Comparison of ENCODE assay signal across 15 mouse cellular contexts in the genomic region with DNA sequence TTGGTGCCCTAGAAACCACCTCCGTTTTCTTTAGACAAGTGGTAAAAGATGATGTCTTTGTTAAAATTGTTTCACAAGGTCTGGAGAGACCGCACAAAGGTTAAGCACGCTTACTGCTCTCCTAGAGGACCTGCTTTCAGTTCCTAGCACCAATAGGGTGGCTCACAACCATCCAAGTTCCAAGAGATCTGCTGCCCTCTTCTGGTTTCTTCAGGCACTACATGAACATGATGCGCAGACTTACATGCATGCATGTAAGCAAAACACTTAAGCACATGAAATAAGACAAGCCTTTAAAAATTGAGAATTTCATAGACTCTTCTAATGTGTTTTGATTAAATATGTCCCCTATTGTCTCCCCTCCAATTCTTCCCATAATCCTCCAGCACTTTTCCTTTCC. TPM values are rescaled to one million over a fixed set of nuclear protein-coding genes. Genes with fewer than 3 reads are reported as not detected.
DNase-seq lines count a peak whose midpoint lies in the region; ATAC-seq and TF ChIP-seq lines count a peak whose summit lies in the region.
"Had no signal": no experiment of that assay in that cellular context is flagged by ENCODE, and none has a peak within 500 bp of the region (broad histone marks: within the 10 kb centered on the region; RNA-seq: fewer than 3 reads in every experiment).

No protein-coding gene starts in this region.

- no peaks in the 10 kb centered on the region for H3K9me3 ChIP-seq in liver, embryonic 14.5 days (ENCODE audit: control insufficient read depth, low read length)
- H3K9me3 ChIP-seq in liver, embryonic 11.5 days (ENCODE audit: control insufficient read depth, low read length): peaks cover 6% of the 10 kb centered on the region; the same call in 1 of the 2 replicates
- no peaks in the 10 kb centered on the region for H3K9me3 ChIP-seq in ES-E14 (ENCODE audit: control insufficient read depth, insufficient read depth, low read depth, low read length)

- H3K9ac ChIP-seq in liver, embryonic 14.5 days (replicated peaks): no peak overlapping the region
- H3K9ac ChIP-seq in liver, embryonic 11.5 days (ENCODE audit: low read depth, low read length): no peak overlapping the region
- no peak overlapping the region for H3K9ac ChIP-seq in ES-E14 (ENCODE audit: insufficient read depth, low read depth, low read length, poor library complexity, severe bottlenecking)
- H3K9ac ChIP-seq: forebrain, embryonic 13.5 days; limb, embryonic 12.5 days had no signal

- H3K27me3 ChIP-seq in liver, embryonic 14.5 days (ENCODE audit: control insufficient read depth, insufficient read depth, low read length): peaks cover 34% of the 10 kb centered on the region
- H3K27me3 ChIP-seq in liver, embryonic 11.5 days (replicated peaks; ENCODE audit: control insufficient read depth, insufficient read depth, low read length): peaks cover 39% of the 10 kb centered on the region

- H3K36me3 ChIP-seq in liver, embryonic 14.5 days (replicated peaks; ENCODE audit: control insufficient read depth, insufficient read depth, low read depth): no peaks in the 10 kb centered on the region
- H3K36me3 ChIP-seq in liver, embryonic 11.5 days (ENCODE audit: control insufficient read depth, insufficient read depth, low read length): no peaks in the 10 kb centered on the region
- H3K36me3 ChIP-seq in ES-E14 (ENCODE audit: control insufficient read depth, insufficient read depth, low read length, poor library complexity, severe bottlenecking): no peaks in the 10 kb centered on the region
- H3K36me3 ChIP-seq: limb, embryonic 12.5 days had no signal

- WGBS in liver, embryonic 14.5 days (ENCODE audit: insufficient replicate concordance): 70% methylated on average over 4 of the region's 4 CpGs
- WGBS in liver, embryonic 11.5 days: 80% methylated on average over 4 of the region's 4 CpGs

- H3K27ac ChIP-seq in liver, embryonic 14.5 days: no peak overlapping the region
- no peak overlapping the region for H3K27ac ChIP-seq in liver, embryonic 11.5 days (ENCODE audit: low read depth, low read length)
- no peak overlapping the region for H3K27ac ChIP-seq in ES-E14 (ENCODE audit: insufficient read depth, low read depth, low read length, poor library complexity, severe bottlenecking)
- H3K27ac ChIP-seq: forebrain, embryonic 13.5 days; limb, embryonic 12.5 days; macrophage had no signal

- TF ChIP-seq CTCF in liver, embryonic 14.5 days (IDR thresholded peaks at IDR 0.05; ENCODE audit: low read depth): peak; percentile 61

- TF ChIP-seq EP300 in liver, embryonic 14.5 days (IDR thresholded peaks at IDR 0.05; ENCODE audit: low read depth): no peak

- DNase-seq in liver, embryonic 14.5 days (ENCODE audit: low read depth in 3 of 3, low spot score in 3 of 3): no peak
- no peak for DNase-seq in liver, embryonic 11.5 days (ENCODE audit: low spot score)
- peak; percentile 39 for DNase-seq in CD4-positive helper T cell, adult 2 months (ENCODE audit: low read depth, low spot score)
- DNase-seq in ES-E14 (ENCODE audit: low read depth, low spot score): peak; percentile 60
- no peak for DNase-seq in right cerebral cortex, adult 18-20 months
- DNase-seq in ovary, postnatal 10 days (ENCODE audit: low spot score): no peak
- DNase-seq: cerebellum, adult 11 months; gastrocnemius, postnatal 25 days; kidney, postnatal 36 days had no signal

- in situ Hi-C loops in ES-E14 (cut with MboI; ENCODE audit: low sequenced_read_pairs in 2 of 2, unreplicated experiment in 2 of 2): loop anchor here in 1 of 2 experiments (25.0 kb wide), 1 partner anchor 737 kb away; no protein-coding TSS in a partner anchor

- H3K4me1 ChIP-seq in liver, embryonic 14.5 days (replicated peaks; ENCODE audit: control insufficient read depth in 2 of 2, insufficient read depth in 2 of 2, low read length in 1 of 2): no peaks in the 10 kb centered on the region
- H3K4me1 ChIP-seq in liver, embryonic 11.5 days (replicated peaks; ENCODE audit: control insufficient read depth, insufficient read depth, low read length): no peaks in the 10 kb centered on the region
- H3K4me1 ChIP-seq in ES-E14 (ENCODE audit: control insufficient read depth in 2 of 2, insufficient read depth in 2 of 2, low read length in 2 of 2, poor library complexity in 1 of 2): no peaks in the 10 kb centered on the region

- ATAC-seq in liver, embryonic 14.5 days (ENCODE audit: insufficient read depth): no peak
- no peak for ATAC-seq in liver, embryonic 11.5 days (replicated peaks; ENCODE audit: low FRiP score)
- peak; percentile 76 for ATAC-seq in erythroid progenitor cell, adult 5-6 weeks (replicated peaks; ENCODE audit: low FRiP score, poor library complexity, severe bottlenecking)
- ATAC-seq: forebrain, embryonic 13.5 days; inflammation-experienced regulatory T-cells, adult 6 months had no signal

- no peak overlapping the region for H3K4me2 ChIP-seq in liver, embryonic 14.5 days (ENCODE audit: low read depth)
- H3K4me2 ChIP-seq in liver, embryonic 11.5 days: no peak overlapping the region
- H3K4me2 ChIP-seq: forebrain, embryonic 13.5 days; limb, embryonic 12.5 days had no signal

- no peak overlapping the region for H3K4me3 ChIP-seq in liver, embryonic 14.5 days (ENCODE audit: insufficient read depth in 1 of 2, low read depth in 2 of 2, low read length in 2 of 2)
- H3K4me3 ChIP-seq in liver, embryonic 11.5 days (ENCODE audit: low read depth, low read length): no peak overlapping the region
- no peak overlapping the region for H3K4me3 ChIP-seq in ES-E14 (ENCODE audit: insufficient read depth in 1 of 2, low read depth in 1 of 2, low read length in 2 of 2, poor library complexity in 1 of 2, severe bottlenecking in 1 of 2)
- H3K4me3 ChIP-seq: forebrain, embryonic 13.5 days; limb, embryonic 12.5 days had no signal

TF ChIP-seq in ES-E14, 5 proteins besides CTCF, POLR2A, EP300 and RAD21:
- no peak for TF ChIP-seq HCFC1 (IDR thresholded peaks at IDR 0.05; ENCODE audit: borderline replicate concordance, insufficient read depth, low read length)
- 0 out of 2 replicates have a peak, but pooled peaks have one; percentile 20 for TF ChIP-seq ZC3H11A (IDR thresholded peaks at IDR 0.05; ENCODE audit: borderline replicate concordance, low read depth, low read length)
- no peak for TF ChIP-seq MAFK (IDR thresholded peaks at IDR 0.05; ENCODE audit: insufficient read depth, low read depth, low read length)
- no peak for TF ChIP-seq CHD2 (IDR thresholded peaks at IDR 0.05; ENCODE audit: low read depth, low read length)
TF ChIP-seq in ES-E14: peak in this region for 1.

RNA-seq across cellular contexts. Expression of a gene that starts 2.0 kb away (rescaled TPM):
- 6.3 and 9.6 TPM in 2 replicates for polyA plus RNA-seq in liver, embryonic 14.5 days (2012; rRNA removed)
- 24.1 and 25.7 TPM in 2 replicates for polyA plus RNA-seq in liver, embryonic 14.5 days (2014; fragmentation: Nextera tagmentation; extraction: Ambion mirVana)
- 39.5 and 41.2 TPM in 2 replicates for polyA plus RNA-seq in liver, embryonic 11.5 days (2014; fragmentation: Nextera tagmentation; extraction: Ambion mirVana)
- 4.0 and 7.8 TPM in 2 replicates for total RNA-seq in ES-E14 (2012; rRNA removed)
- 92.2 and 116 TPM in 2 replicates for total RNA-seq in erythroid progenitor cell, adult 5-6 weeks (2015; ENCODE audit: low replicate concordance)
- 92.7 and 100 TPM in 2 replicates for total RNA-seq in erythroid progenitor cell, adult 5-6 weeks (2017; ENCODE audit: low replicate concordance)

RNA-seq across cellular contexts. Expression of a gene that starts 23.6 kb away (rescaled TPM):
- 299 and 365 TPM in 2 replicates for polyA plus RNA-seq in liver, embryonic 14.5 days (2012; rRNA removed)
- polyA plus RNA-seq in liver, embryonic 14.5 days (2014; fragmentation: Nextera tagmentation; extraction: Ambion mirVana): 383 and 408 TPM in 2 replicates
- 348 and 356 TPM in 2 replicates for polyA plus RNA-seq in liver, embryonic 11.5 days (2014; fragmentation: Nextera tagmentation; extraction: Ambion mirVana)
- 70.1 and 81.1 TPM in 2 replicates for total RNA-seq in ES-E14 (2012; rRNA removed)
- total RNA-seq in erythroid progenitor cell, adult 5-6 weeks (2015; ENCODE audit: low replicate concordance): 262 and 308 TPM in 2 replicates
- 208 and 225 TPM in 2 replicates for total RNA-seq in erythroid progenitor cell, adult 5-6 weeks (2017; ENCODE audit: low replicate concordance)

RNA-seq across cellular contexts. Expression of a gene that starts 27.8 kb away (rescaled TPM):
- polyA plus RNA-seq in liver, embryonic 14.5 days (2012; rRNA removed): 0.50 and 0.51 TPM in 2 replicates
- polyA plus RNA-seq in liver, embryonic 14.5 days (2014; fragmentation: Nextera tagmentation; extraction: Ambion mirVana): 0.34 and 0.69 TPM in 2 replicates
- 0.33 and 0.55 TPM in 2 replicates for polyA plus RNA-seq in liver, embryonic 11.5 days (2014; fragmentation: Nextera tagmentation; extraction: Ambion mirVana)
- total RNA-seq in ES-E14 (2012; rRNA removed): 0.11 TPM in 1 of 2 replicates, not detected in the other
- not detected in 2 replicates for total RNA-seq in erythroid progenitor cell, adult 5-6 weeks (2015; ENCODE audit: low replicate concordance)
- total RNA-seq in erythroid progenitor cell, adult 5-6 weeks (2017; ENCODE audit: low replicate concordance): 0.39 TPM in 1 of 2 replicates, not detected in the other
- total RNA-seq: gastrocnemius, postnatal 25 days had no signal
- polyA plus RNA-seq: forebrain, embryonic 13.5 days; heart, postnatal 0 days; limb, embryonic 12.5 days; macrophage had no signal

RNA-seq across cellular contexts. Expression of a gene that starts 28.4 kb away (rescaled TPM):
- polyA plus RNA-seq in liver, embryonic 14.5 days (2012; rRNA removed): 2.1 and 2.9 TPM in 2 replicates
- polyA plus RNA-seq in liver, embryonic 14.5 days (2014; fragmentation: Nextera tagmentation; extraction: Ambion mirVana): 2.3 TPM in 2 replicates
- 5.8 and 6.7 TPM in 2 replicates for polyA plus RNA-seq in liver, embryonic 11.5 days (2014; fragmentation: Nextera tagmentation; extraction: Ambion mirVana)
- total RNA-seq in ES-E14 (2012; rRNA removed): 7.9 and 8.7 TPM in 2 replicates
- 7.1 and 9.7 TPM in 2 replicates for total RNA-seq in erythroid progenitor cell, adult 5-6 weeks (2015; ENCODE audit: low replicate concordance)
- 14.7 and 18.7 TPM in 2 replicates for total RNA-seq in erythroid progenitor cell, adult 5-6 weeks (2017; ENCODE audit: low replicate concordance)

RNA-seq across cellular contexts. Expression of a gene that starts 49.4 kb away (rescaled TPM):
- polyA plus RNA-seq in liver, embryonic 14.5 days (2012; rRNA removed): not detected in 2 replicates
- polyA plus RNA-seq in liver, embryonic 14.5 days (2014; fragmentation: Nextera tagmentation; extraction: Ambion mirVana): not detected in 2 replicates
- polyA plus RNA-seq in liver, embryonic 11.5 days (2014; fragmentation: Nextera tagmentation; extraction: Ambion mirVana): 0.26 TPM in 1 of 2 replicates, not detected in the other
- not detected in 2 replicates for total RNA-seq in ES-E14 (2012; rRNA removed)
- not detected in 2 replicates for total RNA-seq in erythroid progenitor cell, adult 5-6 weeks (2015; ENCODE audit: low replicate concordance)
- not detected in 2 replicates for total RNA-seq in erythroid progenitor cell, adult 5-6 weeks (2017; ENCODE audit: low replicate concordance)
- total RNA-seq: gastrocnemius, postnatal 25 days had no signal
- polyA plus RNA-seq: forebrain, embryonic 13.5 days; heart, postnatal 0 days; inflammation-experienced regulatory T-cells, adult 6 months; limb, embryonic 12.5 days; macrophage had no signal

Comparison
In these comparisons a context has a peak if more than half of its experiments do, and no peak if none do; other contexts are left out.
1. DNase-seq: peak in CD4-positive helper T cell, adult 2 months (single experiment) and ES-E14 (single experiment); none in liver, embryonic 14.5 days (0 of 3), liver, embryonic 11.5 days (single experiment), right cerebral cortex, adult 18-20 months (single experiment) and ovary, postnatal 10 days (single experiment).
2. RNA of a gene that starts 2.0 kb away (total RNA-seq): 92.2 to 116 TPM in erythroid progenitor cell, adult 5-6 weeks; 4.0 to 7.8 TPM in ES-E14; every median in the first group is over 10 times any median in the second.